Mouse (Mus musculus) midbrain, embryonic 11.5 days (tissue): ENCODE measurements around the gene Gm45062. TPM values are rescaled to one million over a fixed set of nuclear protein-coding genes. Genes with fewer than 3 reads are reported as not detected.
A peak's percentile ranks its signal among the peaks of the same experiment; 100 is the strongest.

Experiments used
- ATAC-seq: fragments of 200-750 bp; cut with Nextera tagmentation; 2 replicates; pipeline ENCODE4 v1.8.0; 2017; ENCODE audit warnings: moderate TSS enrichment, moderate library complexity; ENCODE audit not compliant: low FRiP score
- DNase-seq: peaks from one replicate; pipeline ENCODE4 v3.0.0; 2015; ENCODE audit warnings: low spot score; ENCODE audit errors: missing footprints
- H3K27ac ChIP-seq: fragments of 300-500 bp; sonication (generic); 2 replicates; pipeline ENCODE4 v1.5.1; 2014; ENCODE audit warnings: low read depth, low read length
- H3K27me3 ChIP-seq: fragments of 300-500 bp; sonication (generic); 2 replicates; pipeline ENCODE4 v1.6.1; 2014; ENCODE audit warnings: mild to moderate bottlenecking, low read length, moderate library complexity, mixed read lengths; ENCODE audit not compliant: control insufficient read depth, insufficient read depth
- H3K36me3 ChIP-seq: fragments of 300-500 bp; sonication (generic); 2 replicates; pipeline ENCODE4 v1.6.1; 2014; ENCODE audit warnings: mild to moderate bottlenecking, low read length, moderate library complexity, mixed read lengths; ENCODE audit not compliant: control insufficient read depth, insufficient read depth
- H3K4me1 ChIP-seq: fragments of 300-500 bp; sonication (generic); 2 replicates; pipeline ENCODE4 v1.6.1; 2014; ENCODE audit warnings: low read length; ENCODE audit not compliant: control insufficient read depth, insufficient read depth
- H3K4me2 ChIP-seq: fragments of 300-500 bp; sonication (generic); 2 replicates; pipeline ENCODE4 v1.6.1; 2014; ENCODE audit warnings: mild to moderate bottlenecking, moderate library complexity
- H3K4me3 ChIP-seq: fragments of 300-500 bp; sonication (generic); 2 replicates; pipeline ENCODE4 v1.5.1; 2014; ENCODE audit warnings: low read depth, low read length
- H3K9ac ChIP-seq: fragments of 300-500 bp; sonication (generic); 2 replicates; pipeline ENCODE4 v1.6.1; 2014; ENCODE audit warnings: low read length
- H3K9me3 ChIP-seq: fragments of 300-500 bp; sonication (generic); 2 replicates; pipeline ENCODE4 v1.6.1; 2016; ENCODE audit warnings: low read length; ENCODE audit not compliant: control insufficient read depth
- whole genome bisulfite sequencing: fragments of 180-500 bp; shearing (Covaris S2); extraction: QIAGEN DNeasy Blood & Tissue Kit; methylation state at CpG from one replicate; pipeline ENCODE4 v1.1.7; 2014; 5-methylcytosine and 5-hydroxymethylcytosine counted together
- polyA plus RNA-seq: library from polyadenylated mRNA; unstranded; fragments of >200 nt; fragmentation: Nextera tagmentation; extraction: Ambion mirVana; gene quantifications from 2 replicates; pipeline ENCODE4 v1.2.1, GENCODE M21; 2014

Gene Gm45062
- polyA plus RNA-seq, 1 experiment from 2014 or later: 15.6 TPM

DNA sequence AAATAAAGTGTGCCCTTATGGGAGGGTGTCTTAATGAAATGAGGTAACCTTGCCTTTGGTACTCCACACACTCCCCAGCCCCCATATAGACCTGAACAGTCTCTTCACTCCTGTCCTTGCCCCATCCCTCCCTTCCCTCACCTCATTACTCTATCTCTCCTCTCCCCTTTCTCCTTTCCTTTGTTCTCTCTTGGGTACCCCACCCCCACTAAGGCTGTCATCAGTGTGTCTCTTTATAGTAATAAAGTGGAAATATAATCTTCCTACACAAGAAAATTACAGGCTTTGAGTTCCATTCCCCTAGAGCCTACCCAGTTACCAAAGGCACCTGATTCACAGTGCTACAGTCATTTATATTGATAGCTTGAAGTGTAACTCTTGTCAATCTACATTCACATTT lies 134.8 kb downstream of the Gm45062 start:
- Histone ChIP-seq H3K4me1 (no peaks in the 10 kb centered on the region), H3K9me3 (no peaks in the 10 kb centered on the region), H3K4me3 (no peak overlapping the region), H3K9ac (no peak overlapping the region), H3K27me3 (no peaks in the 10 kb centered on the region), H3K4me2 (no peak overlapping the region), H3K27ac (no peak overlapping the region), H3K36me3 (no peaks in the 10 kb centered on the region)
- ATAC-seq (no peak), DNase-seq (no peak)

GRCm38 (mm10) chr6:8395061-8395460 lies 135.8 kb downstream of the Gm45062 start:
- no peaks in the 10 kb centered on the region for H3K4me1 ChIP-seq
- H3K36me3 ChIP-seq: no peaks in the 10 kb centered on the region
- no peak overlapping the region for H3K4me3 ChIP-seq
- H3K9ac ChIP-seq: no peak overlapping the region
- no peak overlapping the region for H3K27ac ChIP-seq
- no peak for DNase-seq
- 29% methylated on average over 4 of the region's 4 CpGs for WGBS
- peak; percentile 62 for ATAC-seq
- no peak overlapping the region for H3K4me2 ChIP-seq
- H3K27me3 ChIP-seq: no peaks in the 10 kb centered on the region
- H3K9me3 ChIP-seq: no peaks in the 10 kb centered on the region

- no peaks in the 10 kb centered on the region for H3K36me3 ChIP-seq
- WGBS: 81% methylated on average over 7 of the region's 7 CpGs
- no peaks in the 10 kb centered on the region for H3K9me3 ChIP-seq
- no peak overlapping the region for H3K4me2 ChIP-seq
- no peaks in the 10 kb centered on the region for H3K27me3 ChIP-seq
- H3K27ac ChIP-seq: no peak overlapping the region
- H3K4me1 ChIP-seq: no peaks in the 10 kb centered on the region
- no peak overlapping the region for H3K4me3 ChIP-seq
- no peak overlapping the region for H3K9ac ChIP-seq
- ATAC-seq (0 out of 2 replicates have a peak, but pooled peaks have one; percentile 26), DNase-seq (no peak)
Measured at GRCm38 (mm10) chr6:8397252-8397651, 138.0 kb downstream of the Gm45062 start.

- Histone ChIP-seq H3K4me3 (no peak overlapping the region), H3K27me3 (no peaks in the 10 kb centered on the region), H3K36me3 (no peaks in the 10 kb centered on the region), H3K9me3 (no peaks in the 10 kb centered on the region), H3K9ac (no peak overlapping the region), H3K4me2 (no peak overlapping the region), H3K4me1 (no peaks in the 10 kb centered on the region), H3K27ac (no peak overlapping the region)
- ATAC-seq (no peak), DNase-seq (no peak)
- WGBS: 89% methylated on average over 1 of the region's 1 CpGs
Measured at GRCm38 (mm10) chr6:8399710-8400109, 140.5 kb downstream of the Gm45062 start.

DNA sequence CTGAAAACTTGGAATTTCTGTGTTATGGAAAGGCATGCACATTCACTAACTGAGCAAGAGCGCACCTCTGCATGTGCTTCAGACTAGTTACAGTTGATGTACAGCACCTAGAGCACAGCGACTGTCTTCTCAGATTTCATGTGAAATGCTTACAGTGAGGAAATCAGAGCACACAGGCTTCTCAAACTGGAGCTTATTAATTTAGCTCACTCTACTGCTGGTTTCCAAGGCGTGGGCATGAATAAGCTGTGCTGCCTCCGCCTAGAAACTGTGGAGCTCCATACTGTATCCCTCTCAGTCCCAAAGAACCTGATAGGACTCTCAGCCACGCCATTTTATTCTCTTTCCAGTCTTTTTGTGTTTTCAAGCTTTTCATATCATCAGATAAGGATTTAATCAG lies 143.9 kb downstream of the Gm45062 start:
- H3K4me1 ChIP-seq: no peaks in the 10 kb centered on the region
- no peak overlapping the region for H3K9ac ChIP-seq
- no peak overlapping the region for H3K27ac ChIP-seq
- ATAC-seq: no peak
- DNase-seq: no peak
- no peaks in the 10 kb centered on the region for H3K9me3 ChIP-seq
- H3K27me3 ChIP-seq: no peaks in the 10 kb centered on the region
- H3K36me3 ChIP-seq: no peaks in the 10 kb centered on the region
- 92% methylated on average over 5 of the region's 5 CpGs for WGBS
- no peak overlapping the region for H3K4me3 ChIP-seq
- no peak overlapping the region for H3K4me2 ChIP-seq

- 88% methylated on average over 5 of the region's 5 CpGs for WGBS
- H3K9ac ChIP-seq: no peak overlapping the region
Measured at GRCm38 (mm10) chr6:8405844-8406243, 146.6 kb downstream of the Gm45062 start.

DNA sequence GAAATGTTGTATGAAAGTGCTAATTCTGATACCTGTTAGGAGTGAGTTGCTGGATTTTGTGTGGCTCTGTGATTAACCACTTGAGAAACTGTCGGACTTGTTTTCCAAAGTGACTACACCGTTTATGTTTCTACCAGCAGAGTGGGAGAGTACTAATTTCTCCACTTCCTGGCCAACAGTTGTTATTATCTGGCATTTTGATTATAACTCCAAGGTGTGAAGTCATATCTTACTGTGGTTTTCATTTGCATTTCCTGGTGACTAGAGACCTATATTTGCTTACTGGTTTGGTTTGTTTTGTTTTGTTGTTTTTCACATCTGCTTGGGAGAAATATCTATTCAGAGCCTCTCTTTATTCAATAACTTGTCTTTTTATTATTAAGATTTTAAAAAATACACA lies 149.1 kb downstream of the Gm45062 start:
- H3K27me3 ChIP-seq: no peaks in the 10 kb centered on the region
- H3K4me3 ChIP-seq: no peak overlapping the region
- H3K27ac ChIP-seq: no peak overlapping the region
- no peak for ATAC-seq
- H3K9ac ChIP-seq: no peak overlapping the region
- H3K9me3 ChIP-seq: no peaks in the 10 kb centered on the region
- no peaks in the 10 kb centered on the region for H3K36me3 ChIP-seq
- H3K4me2 ChIP-seq: no peak overlapping the region
- DNase-seq: no peak
- H3K4me1 ChIP-seq: peaks cover 2% of the 10 kb centered on the region; the same call in 1 of the 2 replicates
- 95% methylated on average over 2 of the region's 2 CpGs for WGBS

More at GRCm38 (mm10) chr6:8405844-8406243, 146.6 kb downstream of the Gm45062 start:
- H3K4me1 ChIP-seq: no peaks in the 10 kb centered on the region
- no peak overlapping the region for H3K27ac ChIP-seq
- no peaks in the 10 kb centered on the region for H3K9me3 ChIP-seq
- no peaks in the 10 kb centered on the region for H3K36me3 ChIP-seq
- H3K4me2 ChIP-seq: no peak overlapping the region
- DNase-seq (no peak), ATAC-seq (no peak)
- H3K27me3 ChIP-seq: no peaks in the 10 kb centered on the region
- H3K4me3 ChIP-seq: no peak overlapping the region

DNA sequence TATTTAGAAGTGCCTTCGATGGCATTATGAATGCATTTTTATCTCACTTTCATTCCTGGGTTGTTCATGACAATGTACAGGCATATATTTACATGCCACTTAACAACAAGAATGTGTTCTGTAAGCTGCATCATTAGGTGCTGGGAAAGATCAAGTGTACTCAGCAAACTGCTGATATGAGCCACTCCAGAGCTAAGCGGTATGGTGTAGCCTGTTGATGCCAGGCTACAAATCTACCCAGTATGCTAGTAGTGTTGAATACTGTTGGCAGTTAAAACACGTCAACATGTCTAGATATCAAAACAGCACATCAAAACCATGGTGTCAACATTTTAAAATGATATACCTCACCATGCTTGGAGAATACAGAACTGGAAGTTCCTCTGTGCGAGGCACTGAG lies 150.6 kb downstream of the Gm45062 start:
- H3K4me1 ChIP-seq: peaks cover 2% of the 10 kb centered on the region; the same call in 1 of the 2 replicates
- ATAC-seq: no peak
- no peak overlapping the region for H3K27ac ChIP-seq
- H3K9me3 ChIP-seq: no peaks in the 10 kb centered on the region
- H3K36me3 ChIP-seq: no peaks in the 10 kb centered on the region
- H3K27me3 ChIP-seq: no peaks in the 10 kb centered on the region
- H3K4me2 ChIP-seq: no peak overlapping the region
- H3K4me3 ChIP-seq: no peak overlapping the region
- WGBS: 88% methylated on average over 4 of the region's 4 CpGs
- DNase-seq: no peak
- no peak overlapping the region for H3K9ac ChIP-seq

DNA sequence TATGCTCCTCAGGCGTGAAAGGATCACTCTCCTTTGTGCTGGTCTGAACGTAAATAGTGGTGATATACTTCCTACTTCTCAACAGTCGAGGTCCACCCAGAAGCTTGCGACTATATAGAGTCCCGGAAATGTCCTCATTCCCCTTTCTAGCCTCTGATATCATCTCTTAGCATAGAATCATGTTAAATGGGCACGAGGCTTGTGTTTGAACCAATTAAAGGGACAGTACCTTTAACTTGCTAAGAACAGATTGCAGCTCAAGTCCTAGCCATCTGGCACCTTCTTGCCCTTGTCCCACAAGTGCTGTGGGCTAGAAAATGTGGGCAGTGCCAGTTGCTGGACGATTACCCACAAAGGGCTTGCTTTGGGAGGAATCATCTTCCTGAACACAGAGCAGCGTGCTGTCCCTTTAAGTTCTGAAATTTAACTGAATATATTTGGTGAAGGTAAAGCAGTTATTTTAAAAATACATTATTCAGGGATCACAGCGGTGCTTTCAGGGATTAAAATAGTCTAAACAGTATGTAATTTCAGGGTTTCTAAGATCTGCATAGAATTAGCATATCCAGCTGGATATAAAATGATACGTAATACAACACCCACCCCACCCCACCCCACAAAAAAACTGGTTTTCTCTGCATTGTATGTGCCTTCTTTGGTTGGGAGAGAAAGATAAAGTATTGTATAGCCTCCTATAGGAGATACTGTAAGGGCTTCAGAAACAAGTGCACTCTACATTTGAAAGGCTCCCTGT lies 153.8 kb downstream of the Gm45062 start:
- DNase-seq: peak; percentile 87
- ATAC-seq: no peak

More for the DNA sequence above, 153.8 kb downstream of the Gm45062 start:
- no peak overlapping the region for H3K27ac ChIP-seq
- H3K27me3 ChIP-seq: no peaks in the 10 kb centered on the region
- 73% methylated on average over 10 of the region's 10 CpGs for WGBS
- H3K4me3 ChIP-seq: no peak overlapping the region
- H3K9ac ChIP-seq: no peak overlapping the region
- no peaks in the 10 kb centered on the region for H3K36me3 ChIP-seq
- peaks cover 2% of the 10 kb centered on the region; the same call in 1 of the 2 replicates for H3K4me1 ChIP-seq
- no peaks in the 10 kb centered on the region for H3K9me3 ChIP-seq
- H3K4me2 ChIP-seq: no peak overlapping the region
